Mouse (Mus musculus) neural tube, embryonic 11.5 days (tissue): ENCODE measurements around the gene Fam133b. TPM values are rescaled to one million over a fixed set of nuclear protein-coding genes. Genes with fewer than 3 reads are reported as not detected.
A peak's percentile ranks its signal among the peaks of the same experiment; 100 is the strongest.

Experiments used
- ATAC-seq: fragments of 200-750 bp; cut with Nextera tagmentation; 2 replicates; pipeline ENCODE4 v1.8.0; 2017; ENCODE audit warnings: moderate number of reproducible peaks, mild to moderate bottlenecking, moderate TSS enrichment, moderate library complexity; ENCODE audit not compliant: insufficient read depth, low FRiP score, low TSS enrichment
- DNase-seq: peaks from one replicate; pipeline ENCODE4 v3.0.0-alpha.2; 2015; ENCODE audit warnings: low spot score
- H3K27ac ChIP-seq: fragments of 300-500 bp; sonication (generic); 2 replicates; pipeline ENCODE4 v1.5.1; 2014; ENCODE audit warnings: low read depth, mild to moderate bottlenecking, low read length
- H3K27me3 ChIP-seq: fragments of 300-500 bp; sonication (generic); 2 replicates; pipeline ENCODE4 v1.6.1; 2014; ENCODE audit warnings: mild to moderate bottlenecking, low read length, mixed read lengths; ENCODE audit not compliant: control insufficient read depth, insufficient read depth
- H3K36me3 ChIP-seq: fragments of 300-500 bp; sonication (generic); 2 replicates; pipeline ENCODE4 v1.6.1; 2014; ENCODE audit warnings: mild to moderate bottlenecking, low read length, moderate library complexity, mixed read lengths; ENCODE audit not compliant: control insufficient read depth, insufficient read depth
- H3K4me1 ChIP-seq: fragments of 300-500 bp; sonication (generic); 2 replicates; pipeline ENCODE4 v1.6.1; 2014; ENCODE audit warnings: low read length, mixed read lengths; ENCODE audit not compliant: control insufficient read depth, insufficient read depth
- H3K4me2 ChIP-seq: fragments of 300-500 bp; sonication (generic); 2 replicates; pipeline ENCODE4 v1.6.1; 2014; ENCODE audit warnings: low read depth, mild to moderate bottlenecking, moderate library complexity
- H3K4me3 ChIP-seq: fragments of 300-500 bp; sonication (generic); 2 replicates; pipeline ENCODE4 v1.5.1; 2014; ENCODE audit warnings: low read depth, low read length
- H3K9ac ChIP-seq: fragments of 300-500 bp; sonication (generic); 2 replicates; pipeline ENCODE4 v1.6.1; 2014; ENCODE audit warnings: mild to moderate bottlenecking, low read length
- H3K9me3 ChIP-seq: fragments of 300-500 bp; sonication (generic); 2 replicates; pipeline ENCODE4 v1.6.1; 2016; ENCODE audit warnings: low read length; ENCODE audit not compliant: control insufficient read depth
- WGBS: fragments of 180-500 bp; shearing (Covaris S2); extraction: QIAGEN DNeasy Blood & Tissue Kit; methylation state at CpG from one replicate; pipeline ENCODE4 v1.1.7; 2014; 5-methylcytosine and 5-hydroxymethylcytosine counted together
- polyA plus RNA-seq: library from polyadenylated mRNA; unstranded; fragments of >200 nt; fragmentation: Nextera tagmentation; extraction: Ambion mirVana; gene quantifications from 2 replicates; pipeline ENCODE4 v1.2.1, GENCODE M21; 2014

Fam133b gene
- 35.4 and 36.8 TPM in 2 replicates for polyA plus RNA-seq

- 1% methylated on average over 79 of the region's 80 CpGs for WGBS
Observed at GRCm38 (mm10) chr5:3543629-3544479, at the start of gene Fam133b. TSS of gene Fam133b (plus strand) at chr5:3543833.

GRCm38 (mm10) chr5:3493968-3494367 is 49.7 kb upstream of the Fam133b start:
- no peak for DNase-seq
- H3K9me3 ChIP-seq: no peaks in the 10 kb centered on the region
- no peaks in the 10 kb centered on the region for H3K27me3 ChIP-seq
- no peak overlapping the region for H3K27ac ChIP-seq
- no peaks in the 10 kb centered on the region for H3K4me1 ChIP-seq
- 90% methylated on average over 9 of the region's 9 CpGs for WGBS
- no peak overlapping the region for H3K4me3 ChIP-seq
- H3K4me2 ChIP-seq: no peak overlapping the region
- no peak for ATAC-seq
- no peak overlapping the region for H3K9ac ChIP-seq
- H3K36me3 ChIP-seq: no peaks in the 10 kb centered on the region

More at GRCm38 (mm10) chr5:3543629-3544479, at the start of gene Fam133b:
- Histone ChIP-seq H3K27ac (peak within 1 kb of the TSS; percentile 63), H3K27me3 (no peaks in the 10 kb centered on the region), H3K9ac (peak within 1 kb of the TSS; percentile 75), H3K9me3 (no peaks in the 10 kb centered on the region), H3K4me3 (peak within 1 kb of the TSS; percentile 68), H3K4me2 (peak within 1 kb of the TSS; percentile 69), H3K36me3 (no peaks in the 10 kb centered on the region), H3K4me1 (peaks cover 9% of the 10 kb centered on the region; the same call in 1 of the 2 replicates)
- DNase-seq: peak; percentile 96
- peak; percentile 96 for ATAC-seq

GRCm38 (mm10) chr5:3494452-3495187 is 49.0 kb upstream of the Fam133b start:
- H3K9me3 ChIP-seq: no peaks in the 10 kb centered on the region
- H3K36me3 ChIP-seq: no peaks in the 10 kb centered on the region
- H3K27me3 ChIP-seq: no peaks in the 10 kb centered on the region
- no peak for DNase-seq
- H3K4me2 ChIP-seq: no peak overlapping the region
- ATAC-seq: no peak
- no peak overlapping the region for H3K27ac ChIP-seq
- H3K9ac ChIP-seq: no peak overlapping the region
- 83% methylated on average over 8 of the region's 8 CpGs for WGBS
- H3K4me3 ChIP-seq: no peak overlapping the region
- no peaks in the 10 kb centered on the region for H3K4me1 ChIP-seq

GRCm38 (mm10) chr5:3497505-3497925 is 46.1 kb upstream of the Fam133b start:
- 89% methylated on average over 5 of the region's 5 CpGs for WGBS
- DNase-seq (no peak), ATAC-seq (no peak)
- Histone ChIP-seq H3K4me1 (0 out of 2 replicates have a peak, but pooled peaks cover 4% of the 10 kb centered on the region), H3K4me2 (no peak overlapping the region), H3K4me3 (no peak overlapping the region), H3K9ac (no peak overlapping the region), H3K36me3 (no peaks in the 10 kb centered on the region), H3K9me3 (no peaks in the 10 kb centered on the region), H3K27ac (no peak overlapping the region), H3K27me3 (no peaks in the 10 kb centered on the region)

GRCm38 (mm10) chr5:3500298-3500697 is 43.3 kb upstream of the Fam133b start:
- Histone ChIP-seq H3K27ac (no peak overlapping the region), H3K4me3 (no peak overlapping the region), H3K4me2 (no peak overlapping the region), H3K4me1 (0 out of 2 replicates have a peak, but pooled peaks cover 4% of the 10 kb centered on the region), H3K9ac (no peak overlapping the region), H3K36me3 (no peaks in the 10 kb centered on the region), H3K9me3 (no peaks in the 10 kb centered on the region), H3K27me3 (no peaks in the 10 kb centered on the region)
- 90% methylated on average over 5 of the region's 5 CpGs for WGBS
- no peak for ATAC-seq
- DNase-seq: no peak

- Histone ChIP-seq H3K4me3 (no peak overlapping the region), H3K9me3 (no peaks in the 10 kb centered on the region), H3K27ac (no peak overlapping the region), H3K9ac (no peak overlapping the region), H3K4me2 (no peak overlapping the region), H3K36me3 (no peaks in the 10 kb centered on the region), H3K27me3 (no peaks in the 10 kb centered on the region), H3K4me1 (0 out of 2 replicates have a peak, but pooled peaks cover 4% of the 10 kb centered on the region)
- DNase-seq (no peak), ATAC-seq (no peak)
- 58% methylated on average over 8 of the region's 8 CpGs for WGBS
Observed at GRCm38 (mm10) chr5:3500957-3501563, 42.6 kb upstream of the Fam133b start.

GRCm38 (mm10) chr5:3501564-3502001 is 42.0 kb upstream of the Fam133b start:
- H3K27me3 ChIP-seq: no peaks in the 10 kb centered on the region
- WGBS: 15% methylated on average over 8 of the region's 8 CpGs
- H3K9ac ChIP-seq: no peak overlapping the region
- H3K36me3 ChIP-seq: no peaks in the 10 kb centered on the region
- 0 out of 2 replicates have a peak, but pooled peaks cover 4% of the 10 kb centered on the region for H3K4me1 ChIP-seq
- no peak overlapping the region for H3K4me2 ChIP-seq
- no peaks in the 10 kb centered on the region for H3K9me3 ChIP-seq
- no peak for DNase-seq
- no peak for ATAC-seq
- H3K27ac ChIP-seq: no peak overlapping the region
- H3K4me3 ChIP-seq: no peak overlapping the region

GRCm38 (mm10) chr5:3502610-3503350 is 40.9 kb upstream of the Fam133b start:
- ATAC-seq (no peak), DNase-seq (no peak)
- no peaks in the 10 kb centered on the region for H3K27me3 ChIP-seq
- 0 out of 2 replicates have a peak, but pooled peaks cover 4% of the 10 kb centered on the region for H3K4me1 ChIP-seq
- no peak overlapping the region for H3K4me3 ChIP-seq
- 60% methylated on average over 11 of the region's 11 CpGs for WGBS
- no peaks in the 10 kb centered on the region for H3K9me3 ChIP-seq
- no peak overlapping the region for H3K27ac ChIP-seq
- H3K9ac ChIP-seq: no peak overlapping the region
- H3K36me3 ChIP-seq: no peaks in the 10 kb centered on the region
- no peak overlapping the region for H3K4me2 ChIP-seq
